Mouse (Mus musculus): ENCODE results near the gene Slc6a9. TPM values are rescaled to one million over a fixed set of nuclear protein-coding genes. Genes with fewer than 3 reads are reported as not detected.

The Slc6a9 gene
- polyA plus RNA-seq, 1 experiment from 2014 or later, result 11.6 TPM

- no peaks in the 10 kb centered on the region for H3K9me3 ChIP-seq (ENCODE audit: control insufficient read depth, low read depth, low read length)
- no peak overlapping the region for H3K4me3 ChIP-seq (ENCODE audit: low read depth, low read length)
- no peak overlapping the region for H3K27ac ChIP-seq (ENCODE audit: low read length)
- no peak overlapping the region for H3K4me2 ChIP-seq (replicated peaks; ENCODE audit: low read depth, low read length)
- H3K4me1 ChIP-seq (ENCODE audit: control insufficient read depth, insufficient read depth, low read length), result no peaks in the 10 kb centered on the region
- no peak overlapping the region for H3K9ac ChIP-seq (replicated peaks; ENCODE audit: low read depth, low read length)
- H3K27me3 ChIP-seq (ENCODE audit: control insufficient read depth, insufficient read depth, low read length), result no peaks in the 10 kb centered on the region
- ATAC-seq (ENCODE audit: insufficient number of reproducible peaks, insufficient read depth, low FRiP score, low read depth), result no peak
- WGBS, result 88% methylated on average over 11 of the region's 11 CpGs
- H3K36me3 ChIP-seq (ENCODE audit: control insufficient read depth, insufficient read depth, low read length), result peaks cover 6% of the 10 kb centered on the region; the same call in 1 of the 2 replicates
Measured at GRCm38 (mm10) chr4:117845316-117845715, 11.0 kb downstream of the Slc6a9 start.

GRCm38 (mm10) chr4:117846261-117846660 is 12.0 kb downstream of the Slc6a9 start:
- peaks cover 6% of the 10 kb centered on the region; the same call in 1 of the 2 replicates for H3K36me3 ChIP-seq (ENCODE audit: control insufficient read depth, insufficient read depth, low read length)
- no peak for ATAC-seq (ENCODE audit: insufficient number of reproducible peaks, insufficient read depth, low FRiP score, low read depth)
- WGBS, result 96% methylated on average over 4 of the region's 4 CpGs
- H3K4me1 ChIP-seq (ENCODE audit: control insufficient read depth, insufficient read depth, low read length), result no peaks in the 10 kb centered on the region
- no peak overlapping the region for H3K9ac ChIP-seq (replicated peaks; ENCODE audit: low read depth, low read length)
- H3K4me3 ChIP-seq (ENCODE audit: low read depth, low read length), result no peak overlapping the region
- H3K4me2 ChIP-seq (replicated peaks; ENCODE audit: low read depth, low read length), result no peak overlapping the region
- H3K9me3 ChIP-seq (ENCODE audit: control insufficient read depth, low read depth, low read length), result no peaks in the 10 kb centered on the region
- no peak overlapping the region for H3K27ac ChIP-seq (ENCODE audit: low read length)
- H3K27me3 ChIP-seq (ENCODE audit: control insufficient read depth, insufficient read depth, low read length), result no peaks in the 10 kb centered on the region

GRCm38 (mm10) chr4:117847011-117847410 is 12.7 kb downstream of the Slc6a9 start:
- 67% methylated on average over 2 of the region's 2 CpGs for WGBS
- no peaks in the 10 kb centered on the region for H3K27me3 ChIP-seq (ENCODE audit: control insufficient read depth, insufficient read depth, low read length)
- H3K4me2 ChIP-seq (replicated peaks; ENCODE audit: low read depth, low read length), result no peak overlapping the region
- ATAC-seq (ENCODE audit: insufficient number of reproducible peaks, insufficient read depth, low FRiP score, low read depth), result no peak
- H3K4me3 ChIP-seq (ENCODE audit: low read depth, low read length), result no peak overlapping the region
- no peaks in the 10 kb centered on the region for H3K4me1 ChIP-seq (ENCODE audit: control insufficient read depth, insufficient read depth, low read length)
- H3K9ac ChIP-seq (replicated peaks; ENCODE audit: low read depth, low read length), result no peak overlapping the region
- no peak overlapping the region for H3K27ac ChIP-seq (ENCODE audit: low read length)
- peaks cover 6% of the 10 kb centered on the region; the same call in 1 of the 2 replicates for H3K36me3 ChIP-seq (ENCODE audit: control insufficient read depth, insufficient read depth, low read length)
- H3K9me3 ChIP-seq (ENCODE audit: control insufficient read depth, low read depth, low read length), result no peaks in the 10 kb centered on the region

- no peaks in the 10 kb centered on the region for H3K27me3 ChIP-seq (ENCODE audit: control insufficient read depth, insufficient read depth, low read length)
- H3K9me3 ChIP-seq (ENCODE audit: control insufficient read depth, low read depth, low read length), result no peaks in the 10 kb centered on the region
- H3K4me2 ChIP-seq (replicated peaks; ENCODE audit: low read depth, low read length), result no peak overlapping the region
- H3K36me3 ChIP-seq (ENCODE audit: control insufficient read depth, insufficient read depth, low read length), result peaks cover 6% of the 10 kb centered on the region; the same call in 1 of the 2 replicates
- H3K9ac ChIP-seq (replicated peaks; ENCODE audit: low read depth, low read length), result no peak overlapping the region
- no peak for ATAC-seq (ENCODE audit: insufficient number of reproducible peaks, insufficient read depth, low FRiP score, low read depth)
- no peak overlapping the region for H3K27ac ChIP-seq (ENCODE audit: low read length)
- no peaks in the 10 kb centered on the region for H3K4me1 ChIP-seq (ENCODE audit: control insufficient read depth, insufficient read depth, low read length)
- H3K4me3 ChIP-seq (ENCODE audit: low read depth, low read length), result no peak overlapping the region
- 57% methylated on average over 17 of the region's 17 CpGs for WGBS
Measured at GRCm38 (mm10) chr4:117849063-117849462, 14.8 kb downstream of the Slc6a9 start.

GRCm38 (mm10) chr4:117849506-117849905 is 15.2 kb downstream of the Slc6a9 start:
- Histone ChIP-seq H3K27me3 (ENCODE audit: control insufficient read depth, insufficient read depth, low read length) (no peaks in the 10 kb centered on the region), H3K9me3 (ENCODE audit: control insufficient read depth, low read depth, low read length) (no peaks in the 10 kb centered on the region), H3K9ac (replicated peaks; ENCODE audit: low read depth, low read length) (no peak overlapping the region), H3K4me2 (replicated peaks; ENCODE audit: low read depth, low read length) (no peak overlapping the region), H3K27ac (ENCODE audit: low read length) (no peak overlapping the region), H3K36me3 (ENCODE audit: control insufficient read depth, insufficient read depth, low read length) (peaks cover 6% of the 10 kb centered on the region; the same call in 1 of the 2 replicates), H3K4me3 (ENCODE audit: low read depth, low read length) (no peak overlapping the region), H3K4me1 (ENCODE audit: control insufficient read depth, insufficient read depth, low read length) (no peaks in the 10 kb centered on the region)
- ATAC-seq (ENCODE audit: insufficient number of reproducible peaks, insufficient read depth, low FRiP score, low read depth), result no peak
- 66% methylated on average over 5 of the region's 5 CpGs for WGBS

- no peak for ATAC-seq (ENCODE audit: insufficient number of reproducible peaks, insufficient read depth, low FRiP score, low read depth)
- H3K27me3 ChIP-seq (ENCODE audit: control insufficient read depth, insufficient read depth, low read length), result no peaks in the 10 kb centered on the region
- H3K9ac ChIP-seq (replicated peaks; ENCODE audit: low read depth, low read length), result no peak overlapping the region
- H3K9me3 ChIP-seq (ENCODE audit: control insufficient read depth, low read depth, low read length), result no peaks in the 10 kb centered on the region
- H3K27ac ChIP-seq (ENCODE audit: low read length), result no peak overlapping the region
- WGBS, result 89% methylated on average over 7 of the region's 7 CpGs
- no peak overlapping the region for H3K4me2 ChIP-seq (replicated peaks; ENCODE audit: low read depth, low read length)
- H3K36me3 ChIP-seq (ENCODE audit: control insufficient read depth, insufficient read depth, low read length), result peaks cover 6% of the 10 kb centered on the region; the same call in 1 of the 2 replicates
- no peak overlapping the region for H3K4me3 ChIP-seq (ENCODE audit: low read depth, low read length)
- no peaks in the 10 kb centered on the region for H3K4me1 ChIP-seq (ENCODE audit: control insufficient read depth, insufficient read depth, low read length)
Measured at GRCm38 (mm10) chr4:117850176-117850575, 15.9 kb downstream of the Slc6a9 start.

GRCm38 (mm10) chr4:117850871-117851270 is 16.6 kb downstream of the Slc6a9 start:
- WGBS, result 67% methylated on average over 7 of the region's 7 CpGs
- Histone ChIP-seq H3K9me3 (ENCODE audit: control insufficient read depth, low read depth, low read length) (no peaks in the 10 kb centered on the region), H3K36me3 (ENCODE audit: control insufficient read depth, insufficient read depth, low read length) (peaks cover 3% of the 10 kb centered on the region; the same call in 1 of the 2 replicates), H3K4me2 (replicated peaks; ENCODE audit: low read depth, low read length) (no peak overlapping the region), H3K27ac (ENCODE audit: low read length) (no peak overlapping the region), H3K4me3 (ENCODE audit: low read depth, low read length) (no peak overlapping the region), H3K9ac (replicated peaks; ENCODE audit: low read depth, low read length) (no peak overlapping the region), H3K4me1 (ENCODE audit: control insufficient read depth, insufficient read depth, low read length) (no peaks in the 10 kb centered on the region), H3K27me3 (ENCODE audit: control insufficient read depth, insufficient read depth, low read length) (no peaks in the 10 kb centered on the region)
- no peak for ATAC-seq (ENCODE audit: insufficient number of reproducible peaks, insufficient read depth, low FRiP score, low read depth)

- Histone ChIP-seq H3K27me3 (ENCODE audit: control insufficient read depth, insufficient read depth, low read length) (no peaks in the 10 kb centered on the region), H3K4me1 (ENCODE audit: control insufficient read depth, insufficient read depth, low read length) (no peaks in the 10 kb centered on the region), H3K9ac (replicated peaks; ENCODE audit: low read depth, low read length) (no peak overlapping the region), H3K9me3 (ENCODE audit: control insufficient read depth, low read depth, low read length) (no peaks in the 10 kb centered on the region), H3K36me3 (ENCODE audit: control insufficient read depth, insufficient read depth, low read length) (peaks cover 10% of the 10 kb centered on the region), H3K27ac (ENCODE audit: low read length) (no peak overlapping the region), H3K4me3 (ENCODE audit: low read depth, low read length) (no peak overlapping the region), H3K4me2 (replicated peaks; ENCODE audit: low read depth, low read length) (no peak overlapping the region)
- 84% methylated on average over 10 of the region's 10 CpGs for WGBS
- no peak for ATAC-seq (ENCODE audit: insufficient number of reproducible peaks, insufficient read depth, low FRiP score, low read depth)
Measured at GRCm38 (mm10) chr4:117852152-117852868, 18.0 kb downstream of the Slc6a9 start.

GRCm38 (mm10) chr4:117855146-117855545 is 20.8 kb downstream of the Slc6a9 start:
- peaks cover 11% of the 10 kb centered on the region for H3K36me3 ChIP-seq (ENCODE audit: control insufficient read depth, insufficient read depth, low read length)
- ATAC-seq (ENCODE audit: insufficient number of reproducible peaks, insufficient read depth, low FRiP score, low read depth), result no peak
- H3K27me3 ChIP-seq (ENCODE audit: control insufficient read depth, insufficient read depth, low read length), result no peaks in the 10 kb centered on the region
- H3K4me2 ChIP-seq (replicated peaks; ENCODE audit: low read depth, low read length), result no peak overlapping the region
- no peak overlapping the region for H3K27ac ChIP-seq (ENCODE audit: low read length)
- H3K4me3 ChIP-seq (ENCODE audit: low read depth, low read length), result no peak overlapping the region
- WGBS, result 85% methylated on average over 9 of the region's 9 CpGs
- H3K9me3 ChIP-seq (ENCODE audit: control insufficient read depth, low read depth, low read length), result no peaks in the 10 kb centered on the region
- no peak overlapping the region for H3K9ac ChIP-seq (replicated peaks; ENCODE audit: low read depth, low read length)
- H3K4me1 ChIP-seq (ENCODE audit: control insufficient read depth, insufficient read depth, low read length), result no peaks in the 10 kb centered on the region

Measured in stomach, embryonic 14.5 days (tissue).